8 mouse cellular contexts compared by ENCODE assay signal in genomic region chr12:72761649-72762261, GRCm38 (mm10). TPM values are rescaled to one million over a fixed set of nuclear protein-coding genes. Genes with fewer than 3 reads are reported as not detected.
DNase-seq lines count a peak whose midpoint lies in the region; ATAC-seq lines count a peak whose summit lies in the region.

No protein-coding gene starts in this region.

- H3K4me2 ChIP-seq in heart, embryonic 15.5 days: peak overlapping the region; percentile 62
- H3K4me2 ChIP-seq in liver, embryonic 16.5 days (ENCODE audit: low read depth, low read length): peak overlapping the region; percentile 96
- peak overlapping the region; percentile 82 for H3K4me2 ChIP-seq in neural tube, embryonic 13.5 days

- H3K9ac ChIP-seq in heart, embryonic 15.5 days: peak overlapping the region; percentile 100
- H3K9ac ChIP-seq in liver, embryonic 16.5 days (ENCODE audit: low read depth, low read length): peak overlapping the region; percentile 98
- H3K9ac ChIP-seq in neural tube, embryonic 13.5 days: peak overlapping the region; percentile 100

- under 1% methylated on average over 43 of the region's 43 CpGs for WGBS in forebrain, embryonic 10.5 days
- WGBS in heart, embryonic 15.5 days: under 1% methylated on average over 27 of the region's 43 CpGs
- WGBS in liver, embryonic 16.5 days (ENCODE audit: insufficient replicate concordance): 0% methylated on average over 33 of the region's 43 CpGs
- 0% methylated on average over 24 of the region's 43 CpGs for WGBS in neural tube, embryonic 13.5 days

- peak overlapping the region; percentile 82 for H3K4me3 ChIP-seq in forebrain, embryonic 10.5 days
- H3K4me3 ChIP-seq in heart, embryonic 15.5 days: peak overlapping the region; percentile 83
- H3K4me3 ChIP-seq in liver, embryonic 16.5 days (ENCODE audit: low read depth, low read length): peak overlapping the region; percentile 92
- H3K4me3 ChIP-seq in neural tube, embryonic 13.5 days: peak overlapping the region; percentile 90

- H3K27me3 ChIP-seq in forebrain, embryonic 10.5 days (ENCODE audit: poor library complexity, severe bottlenecking): no peaks in the 10 kb centered on the region
- no peaks in the 10 kb centered on the region for H3K27me3 ChIP-seq in heart, embryonic 15.5 days
- H3K27me3 ChIP-seq in liver, embryonic 16.5 days (ENCODE audit: control insufficient read depth, insufficient read depth, low read depth, low read length): no peaks in the 10 kb centered on the region
- no peaks in the 10 kb centered on the region for H3K27me3 ChIP-seq in neural tube, embryonic 13.5 days

- ATAC-seq in heart, embryonic 15.5 days (replicated peaks; ENCODE audit: insufficient number of reproducible peaks, insufficient read depth, low FRiP score, low read depth): peak; percentile 75
- ATAC-seq in liver, embryonic 16.5 days (ENCODE audit: low read depth): peak; percentile 80
- peak; percentile 68 for ATAC-seq in neural tube, embryonic 13.5 days (ENCODE audit: low read depth)

- peaks cover 40% of the 10 kb centered on the region for H3K4me1 ChIP-seq in forebrain, embryonic 10.5 days
- H3K4me1 ChIP-seq in heart, embryonic 15.5 days (replicated peaks): peaks cover 27% of the 10 kb centered on the region
- peaks cover 23% of the 10 kb centered on the region for H3K4me1 ChIP-seq in liver, embryonic 16.5 days (ENCODE audit: control insufficient read depth, low read depth, low read length)
- H3K4me1 ChIP-seq in neural tube, embryonic 13.5 days (replicated peaks): peaks cover 46% of the 10 kb centered on the region

- H3K36me3 ChIP-seq in forebrain, embryonic 10.5 days (replicated peaks): no peaks in the 10 kb centered on the region
- H3K36me3 ChIP-seq in heart, embryonic 15.5 days: no peaks in the 10 kb centered on the region
- no peaks in the 10 kb centered on the region for H3K36me3 ChIP-seq in liver, embryonic 16.5 days (ENCODE audit: control insufficient read depth, insufficient read depth)
- no peaks in the 10 kb centered on the region for H3K36me3 ChIP-seq in neural tube, embryonic 13.5 days

- H3K9me3 ChIP-seq in forebrain, embryonic 10.5 days: no peaks in the 10 kb centered on the region
- H3K9me3 ChIP-seq in heart, embryonic 15.5 days (replicated peaks): no peaks in the 10 kb centered on the region
- H3K9me3 ChIP-seq in liver, embryonic 16.5 days (replicated peaks; ENCODE audit: control insufficient read depth, low read length): no peaks in the 10 kb centered on the region
- H3K9me3 ChIP-seq in neural tube, embryonic 13.5 days: no peaks in the 10 kb centered on the region

- H3K27ac ChIP-seq in forebrain, embryonic 10.5 days: peak overlapping the region; percentile 99
- H3K27ac ChIP-seq in heart, embryonic 15.5 days: peak overlapping the region; percentile 99
- peak overlapping the region; percentile 98 for H3K27ac ChIP-seq in liver, embryonic 16.5 days (ENCODE audit: low read length)
- peak overlapping the region; percentile 98 for H3K27ac ChIP-seq in neural tube, embryonic 13.5 days (replicated peaks)

- peak; percentile 49 to 57 for DNase-seq in B cell, adult 2 months
- peak; percentile 54 for DNase-seq in brain, adult 2 months (ENCODE audit: low read depth, low spot score)
- peak; percentile 67 for DNase-seq in forebrain, embryonic 10.5 days (ENCODE audit: extremely low spot score, low spot score)
- DNase-seq in kidney, postnatal 36 days: peak; percentile 61 to 79
- peak; percentile 86 for DNase-seq in testis, postnatal 10 days (ENCODE audit: low spot score)

RNA-seq across cellular contexts. Expression of gene Ppm1a, which starts 4.5 kb away (rescaled TPM):
- polyA plus RNA-seq in forebrain, embryonic 10.5 days (2016; fragmentation: Nextera tagmentation; extraction: Ambion mirVana): 32.8 and 39.6 TPM in 2 replicates
- polyA plus RNA-seq in heart, embryonic 15.5 days (2015; fragmentation: Nextera tagmentation; extraction: Ambion mirVana): 36.6 and 43.5 TPM in 2 replicates
- polyA plus RNA-seq in liver, embryonic 16.5 days (2015; fragmentation: Nextera tagmentation; extraction: Ambion mirVana): 11.0 and 12.1 TPM in 2 replicates
- 75.4 and 77.2 TPM in 2 replicates for polyA plus RNA-seq in neural tube, embryonic 13.5 days (2015; fragmentation: Nextera tagmentation; extraction: Ambion mirVana)

Comparison
In these comparisons a context has a peak if more than half of its experiments do, and no peak if none do; other contexts are left out.
1. Peak in every context shown above with its lines: DNase-seq, ATAC-seq, H3K4me3 ChIP-seq and H3K27ac ChIP-seq.